In the genomic region with DNA sequence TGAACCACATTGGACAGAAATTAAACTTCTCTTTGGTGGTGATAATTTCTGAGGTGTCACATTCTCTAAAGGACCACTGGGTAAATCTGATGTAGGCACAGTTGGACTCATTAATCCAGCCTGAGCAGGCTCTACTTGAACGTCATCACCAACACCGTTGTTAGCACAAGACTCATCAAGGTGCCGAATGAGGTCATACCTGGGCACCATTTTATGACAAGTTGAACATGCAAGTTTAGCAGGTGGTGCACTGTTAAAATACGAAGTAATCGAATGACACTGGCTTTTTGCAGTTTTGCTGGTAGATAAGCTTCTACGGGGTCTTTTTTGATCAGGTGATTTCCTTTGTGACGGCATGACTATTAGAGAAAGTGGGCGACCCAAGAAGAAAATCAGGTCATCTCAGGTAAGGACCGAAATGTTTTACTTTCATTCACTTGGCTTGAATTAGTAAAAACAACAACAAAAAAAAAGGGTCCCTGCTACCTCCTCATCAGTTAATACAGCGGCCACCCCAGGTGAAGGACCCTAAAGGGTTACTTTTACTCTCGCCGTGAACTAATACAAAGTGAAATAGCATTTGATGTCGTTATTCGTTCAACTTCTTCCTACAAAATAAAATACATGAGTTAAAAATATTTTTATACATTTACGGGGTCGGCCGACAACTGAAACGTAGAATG, we compare ENCODE assay signal across 8 mouse cellular contexts. TPM values are rescaled to one million over a fixed set of nuclear protein-coding genes. Genes with fewer than 3 reads are reported as not detected.
A peak's percentile ranks its signal among the peaks of the same experiment; 100 is the strongest.
DNase-seq lines count a peak whose midpoint lies in the region; ATAC-seq lines count a peak whose summit lies in the region.

No protein-coding gene starts in this region.

- H3K27me3 ChIP-seq in heart, embryonic 15.5 days, result no peaks in the 10 kb centered on the region
- no peaks in the 10 kb centered on the region for H3K27me3 ChIP-seq in heart, embryonic 16.5 days (ENCODE audit: control insufficient read depth, insufficient read depth, low read length)

- peak overlapping the region; percentile 82 for H3K9ac ChIP-seq in heart, embryonic 15.5 days
- H3K9ac ChIP-seq in heart, embryonic 16.5 days (ENCODE audit: low read length), result peak overlapping the region; percentile 92

- peak overlapping the region; percentile 98 for H3K27ac ChIP-seq in heart, embryonic 15.5 days
- H3K27ac ChIP-seq in heart, embryonic 16.5 days (ENCODE audit: low read length), result peak overlapping the region; percentile 98

- no peak for DNase-seq in heart, postnatal 4 days
- DNase-seq in NIH3T3 (ENCODE audit: low read depth), result peak; percentile 25
- DNase-seq in ovary, postnatal 10 days (ENCODE audit: low spot score), result no peak
- DNase-seq in urinary bladder, postnatal 4 days (ENCODE audit: low spot score in 2 of 2), result no peak

- WGBS in heart, embryonic 15.5 days, result 10% methylated on average over 18 of the region's 18 CpGs
- 9% methylated on average over 18 of the region's 18 CpGs for WGBS in heart, embryonic 16.5 days

- H3K4me3 ChIP-seq in heart, embryonic 15.5 days, result peak overlapping the region; percentile 80
- H3K4me3 ChIP-seq in heart, embryonic 16.5 days (ENCODE audit: low read length), result peak overlapping the region; percentile 85

- peaks cover 20% of the 10 kb centered on the region for H3K36me3 ChIP-seq in heart, embryonic 15.5 days
- peaks cover 29% of the 10 kb centered on the region for H3K36me3 ChIP-seq in heart, embryonic 16.5 days (ENCODE audit: control insufficient read depth, insufficient read depth)

- H3K4me1 ChIP-seq in heart, embryonic 15.5 days (replicated peaks), result peaks cover 6% of the 10 kb centered on the region; the same call in 1 of the 2 replicates
- peaks cover 4% of the 10 kb centered on the region for H3K4me1 ChIP-seq in heart, embryonic 16.5 days (ENCODE audit: control insufficient read depth, insufficient read depth, low read length)

- no peak for ATAC-seq in heart, embryonic 15.5 days (replicated peaks; ENCODE audit: insufficient number of reproducible peaks, insufficient read depth, low FRiP score, low read depth)
- ATAC-seq in heart, embryonic 16.5 days (replicated peaks; ENCODE audit: extremely low read depth, insufficient read depth, low FRiP score), result peak; percentile 18; the same call in 1 of the 2 replicates
- ATAC-seq in megakaryocyte, adult 5-6 weeks (ENCODE audit: poor library complexity, severe bottlenecking), result peak; percentile 9
- no peak for ATAC-seq in cerebellum, adult (ENCODE audit: insufficient number of reproducible peaks, low FRiP score, low TSS enrichment)

- peak overlapping the region; percentile 74 for H3K4me2 ChIP-seq in heart, embryonic 15.5 days
- peak overlapping the region; percentile 91 for H3K4me2 ChIP-seq in heart, embryonic 16.5 days (ENCODE audit: low read depth, low read length)

- H3K9me3 ChIP-seq in heart, embryonic 15.5 days (replicated peaks), result no peaks in the 10 kb centered on the region
- H3K9me3 ChIP-seq in heart, embryonic 16.5 days (replicated peaks; ENCODE audit: control insufficient read depth, low read length), result no peaks in the 10 kb centered on the region

RNA-seq across cellular contexts. Expression of gene Fan1, which starts 0.6 kb away (rescaled TPM):
- polyA plus RNA-seq in heart, embryonic 15.5 days (2015; fragmentation: Nextera tagmentation; extraction: Ambion mirVana), result 4.4 and 4.8 TPM in 2 replicates
- total RNA-seq in heart, postnatal 4 days (2021), result 1 to 10 TPM; 6.6 to 7.2 TPM
- polyA plus RNA-seq in heart, embryonic 16.5 days (2015; fragmentation: Nextera tagmentation; extraction: Ambion mirVana), result 3.5 and 3.8 TPM in 2 replicates
- total RNA-seq in megakaryocyte, adult 5-6 weeks (2015), result 1.2 and 2.0 TPM in 2 replicates
- total RNA-seq in megakaryocyte, adult 5-6 weeks (2017), result 3.0 and 3.3 TPM in 2 replicates

RNA-seq across cellular contexts. Expression of gene Mphosph10, which starts 18.8 kb away (rescaled TPM):
- polyA plus RNA-seq in heart, embryonic 15.5 days (2015; fragmentation: Nextera tagmentation; extraction: Ambion mirVana), result 21.0 and 21.9 TPM in 2 replicates
- total RNA-seq in heart, postnatal 4 days (2021), result 10 to 100 TPM; 16.6 to 17.4 TPM
- polyA plus RNA-seq in heart, embryonic 16.5 days (2015; fragmentation: Nextera tagmentation; extraction: Ambion mirVana), result 20.3 and 25.9 TPM in 2 replicates
- total RNA-seq in megakaryocyte, adult 5-6 weeks (2015), result 31.4 and 35.7 TPM in 2 replicates
- 61.6 and 67.3 TPM in 2 replicates for total RNA-seq in megakaryocyte, adult 5-6 weeks (2017)

RNA-seq across cellular contexts. Expression of gene Mcee, which starts 19.1 kb away (rescaled TPM):
- 111 and 152 TPM in 2 replicates for polyA plus RNA-seq in heart, embryonic 15.5 days (2015; fragmentation: Nextera tagmentation; extraction: Ambion mirVana)
- 100 to 1,000 TPM; 103 to 108 TPM for total RNA-seq in heart, postnatal 4 days (2021)
- polyA plus RNA-seq in heart, embryonic 16.5 days (2015; fragmentation: Nextera tagmentation; extraction: Ambion mirVana), result 139 and 143 TPM in 2 replicates
- 59.7 and 65.8 TPM in 2 replicates for total RNA-seq in megakaryocyte, adult 5-6 weeks (2015)
- 79.4 and 86.7 TPM in 2 replicates for total RNA-seq in megakaryocyte, adult 5-6 weeks (2017)

Comparison
In these comparisons a context has a peak if more than half of its experiments do, and no peak if none do; other contexts are left out.
1. ATAC-seq: peak in heart, embryonic 16.5 days (single experiment) and megakaryocyte, adult 5-6 weeks (single experiment); none in heart, embryonic 15.5 days (single experiment) and cerebellum, adult (single experiment).